Mouse (Mus musculus) CH12.LX (cell line): ENCODE measurements at regions not wholly inside any gene's neighbourhood (a gene's known extent, or its start where the extent isn't known, plus 50 kb on each side); places are given as distances from the start of the nearest gene placed in this dataset.

Source experiments
- DNase-seq: peaks from one replicate; pipeline ENCODE4 v3.0.0-alpha.2; 2013; ENCODE audit errors: extremely low read depth
- H3K27ac ChIP-seq: 2 replicates; pipeline ENCODE4 v1.5.1; 2012; ENCODE audit warnings: low read depth, mild to moderate bottlenecking, control low read depth, moderate library complexity; ENCODE audit not compliant: insufficient read depth
- H3K27me3 ChIP-seq: replicated peaks from 2 replicates; pipeline ENCODE3; 2012; ENCODE audit warnings: inconsistent platforms
- H3K36me3 ChIP-seq, 2 experiments: replicated peaks in 1 of 2; 2 replicates each; pipeline versions ENCODE3 to v1.6.1; 2012; ENCODE audit warnings: inconsistent platforms in 1 of 2, low read length in 1 of 2, mild to moderate bottlenecking in 1 of 2, mixed read lengths in 1 of 2, moderate library complexity in 1 of 2; ENCODE audit not compliant: control insufficient read depth in 1 of 2, insufficient read depth in 1 of 2
- H3K4me1 ChIP-seq, 2 experiments: 2 replicates each; pipeline ENCODE4 v1.6.1; 2012; ENCODE audit warnings: inconsistent platforms in 1 of 2, moderate library complexity in 1 of 2; ENCODE audit not compliant: insufficient read depth in 2 of 2, control insufficient read depth in 1 of 2
- H3K4me2 ChIP-seq: 2 replicates; pipeline ENCODE4 v1.6.1; 2012; ENCODE audit warnings: low read depth, mild to moderate bottlenecking, control low read depth; ENCODE audit not compliant: poor library complexity, insufficient read depth, severe bottlenecking
- H3K4me3 ChIP-seq, 3 experiments: fragments of 150-350 bp in 1 of 3; sonication (generic) in 1 of 3; replicated peaks in 1 of 3; 2 replicates each; pipeline versions ENCODE3 to v1.5.1; 2011 to 2012; ENCODE audit warnings: low read depth in 2 of 3, low read length in 2 of 3, mild to moderate bottlenecking in 2 of 3, moderate library complexity in 2 of 3, control low read depth in 1 of 3, improper control_type of control experiment in 1 of 3, inconsistent platforms in 1 of 3, mixed read lengths in 1 of 3; ENCODE audit not compliant: poor library complexity in 1 of 3
- H3K79me2 ChIP-seq: replicated peaks from 2 replicates; pipeline ENCODE4 v1.6.1; 2012; ENCODE audit warnings: mild to moderate bottlenecking, moderate library complexity; ENCODE audit not compliant: control insufficient read depth, poor library complexity, insufficient read depth, severe bottlenecking; ENCODE audit errors: extremely low read depth
- H3K9ac ChIP-seq: 2 replicates; pipeline ENCODE4 v1.6.1; 2012; ENCODE audit warnings: low read depth, mild to moderate bottlenecking, control low read depth, moderate library complexity; ENCODE audit not compliant: insufficient read depth
- H3K9me3 ChIP-seq: replicated peaks from 2 replicates; pipeline ENCODE3; 2012; ENCODE audit warnings: low read length, inconsistent platforms, mixed read lengths
- BHLHE40 ChIP-seq: IDR thresholded peaks from 2 replicates; pipeline ENCODE4 v1.6.1; 2011; ENCODE audit warnings: mild to moderate bottlenecking, low read depth, low read length, improper control_type of control experiment
- CTCF ChIP-seq, 2 experiments: IDR thresholded peaks in 1 of 2; conservative IDR thresholded peaks in 1 of 2; 2 replicates each; pipeline ENCODE4 v1.5.1; 2011 to 2012; ENCODE audit warnings: low read depth in 2 of 2, low read length in 2 of 2, improper control_type of control experiment in 1 of 2, inconsistent platforms in 1 of 2, mild to moderate bottlenecking in 1 of 2, moderate library complexity in 1 of 2
- IRF4 ChIP-seq: IDR thresholded peaks from 2 replicates; pipeline ENCODE4 v1.6.1; 2014; ENCODE audit warnings: low read depth, mild to moderate bottlenecking, inconsistent platforms, low read length, improper control_type of control experiment
- JUND ChIP-seq: conservative IDR thresholded peaks from 2 replicates; pipeline ENCODE4 v1.6.1; 2011; ENCODE audit warnings: low read depth, low read length, improper control_type of control experiment
- MAX ChIP-seq: IDR thresholded peaks from 2 replicates; pipeline ENCODE4 v1.6.1; 2011; ENCODE audit warnings: low read length, improper control_type of control experiment
- MEF2A ChIP-seq: IDR thresholded peaks from 2 replicates; pipeline ENCODE4 v1.6.1; 2014; ENCODE audit warnings: low read depth, mild to moderate bottlenecking, inconsistent platforms, low read length, improper control_type of control experiment, borderline replicate concordance
- RAD21 ChIP-seq: IDR thresholded peaks from 2 replicates; pipeline ENCODE4 v1.6.1; 2011; ENCODE audit warnings: low read depth, mild to moderate bottlenecking, low read length, improper control_type of control experiment, moderate library complexity
- RCOR1 ChIP-seq: conservative IDR thresholded peaks from 2 replicates; pipeline ENCODE4 v1.6.1; 2012; ENCODE audit warnings: low read depth, mild to moderate bottlenecking, inconsistent platforms, low read length, improper control_type of control experiment
- SIN3A ChIP-seq: IDR thresholded peaks from 2 replicates; pipeline ENCODE4 v1.6.1; 2012; ENCODE audit warnings: low read length, improper control_type of control experiment, inconsistent platforms
- SMC3 ChIP-seq: IDR thresholded peaks from 2 replicates; pipeline ENCODE4 v1.6.1; 2011; ENCODE audit warnings: low read depth, low read length, improper control_type of control experiment
- UBTF ChIP-seq: IDR thresholded peaks from 2 replicates; pipeline ENCODE4 v1.6.1; 2012; ENCODE audit warnings: low read depth, mild to moderate bottlenecking, inconsistent platforms, low read length, improper control_type of control experiment, moderate library complexity
- ZNF384 ChIP-seq: IDR thresholded peaks from 2 replicates; pipeline ENCODE4 v1.6.1; 2012; ENCODE audit warnings: low read depth, low read length, improper control_type of control experiment, inconsistent platforms
- dilution Hi-C: fragments of 300-500 bp; cut with MboI; formaldehyde crosslinking; loops from 2 replicates; pipeline ENCODE4 v1.14.3; 2020; ENCODE audit warnings: low sequenced_read_pairs; ENCODE audit not compliant: extremely low pct_unique_long_range_greater_than_20kb, extremely low pct_ligation_motif_present
- in situ Hi-C: fragments of 300-500 bp; cut with MboI; formaldehyde crosslinking; loops from 3 replicates; pipeline ENCODE4 v1.14.3; 2019; ENCODE audit warnings: low sequenced_read_pairs, low pct_ligation_motif_present, low pct_unique_long_range_greater_than_20kb, mixed read lengths

DNA sequence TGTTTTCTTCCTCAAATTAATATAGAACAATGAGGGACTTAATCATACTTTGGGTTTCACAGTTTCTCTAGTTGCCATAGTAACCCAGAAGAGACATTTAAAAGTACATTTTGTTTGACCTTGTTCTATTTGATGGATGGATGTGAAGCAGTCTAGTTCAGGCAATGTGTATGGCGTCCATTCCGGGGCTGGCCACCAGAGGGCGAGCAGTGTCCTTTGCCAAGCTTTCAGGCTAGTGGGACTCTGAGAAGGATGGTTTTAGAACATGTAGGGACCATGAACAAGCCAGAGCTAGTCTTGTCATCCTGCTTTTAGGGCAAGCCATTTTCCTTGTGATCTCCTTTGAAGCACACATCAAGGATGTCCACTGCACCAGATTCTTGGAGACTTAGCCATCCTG, 74.8 kb upstream of the Mki67 start:
- H3K79me2 ChIP-seq: no peaks in the 10 kb centered on the region
- H3K9ac ChIP-seq: no peak overlapping the region
- dilution Hi-C loops (no loop called here), in situ Hi-C loops (no loop called here)
- H3K9me3 ChIP-seq: no peaks in the 10 kb centered on the region
- no peak overlapping the region for H3K27ac ChIP-seq
- peaks cover 59% of the 10 kb centered on the region for H3K27me3 ChIP-seq
- DNase-seq: peak; percentile 48
- H3K4me2 ChIP-seq: no peak overlapping the region
- no peaks in the 10 kb centered on the region for H3K36me3 ChIP-seq
- H3K4me1 ChIP-seq: peaks cover 0 to 6% of the 10 kb centered on the region in 2 experiments; a peak in 1 of 4 replicates
- no peak overlapping the region for H3K4me3 ChIP-seq
- TF ChIP-seq RAD21 (peak; percentile 61), CTCF (conservative IDR thresholded peaks at IDR 0.05 in 1 of 2, IDR thresholded peaks at IDR 0.05 in 1 of 2; ENCODE audit: low read depth in 2 of 2, low read length in 2 of 2) (peak; percentile 83 to 94), SMC3 (peak; percentile 49), MEF2A (no peak), SIN3A (no peak), UBTF (no peak), JUND (no peak), MAX (no peak), RCOR1 (no peak)

GRCm38 (mm10) chr7:135791953-135792690, 76.0 kb upstream of the Mki67 start:
- in situ Hi-C loops: no loop called here
- H3K9me3 ChIP-seq: no peaks in the 10 kb centered on the region
- H3K4me1 ChIP-seq: peaks cover 0 to 6% of the 10 kb centered on the region in 2 experiments; a peak in 1 of 4 replicates
- DNase-seq: no peak
- H3K27me3 ChIP-seq: peaks cover 59% of the 10 kb centered on the region
- no peak overlapping the region for H3K27ac ChIP-seq
- TF ChIP-seq CTCF (conservative IDR thresholded peaks at IDR 0.05 in 1 of 2, IDR thresholded peaks at IDR 0.05 in 1 of 2; ENCODE audit: low read depth in 2 of 2, low read length in 2 of 2) (peak in 1 of 2 experiments; percentile 37; a peak in 2 of 4 replicates), BHLHE40 (no peak)
- no peak overlapping the region for H3K4me2 ChIP-seq
- H3K79me2 ChIP-seq: no peaks in the 10 kb centered on the region
- dilution Hi-C loops: no loop called here
- H3K9ac ChIP-seq: no peak overlapping the region
- H3K4me3 ChIP-seq: no peak overlapping the region
- H3K36me3 ChIP-seq: no peaks in the 10 kb centered on the region

DNA sequence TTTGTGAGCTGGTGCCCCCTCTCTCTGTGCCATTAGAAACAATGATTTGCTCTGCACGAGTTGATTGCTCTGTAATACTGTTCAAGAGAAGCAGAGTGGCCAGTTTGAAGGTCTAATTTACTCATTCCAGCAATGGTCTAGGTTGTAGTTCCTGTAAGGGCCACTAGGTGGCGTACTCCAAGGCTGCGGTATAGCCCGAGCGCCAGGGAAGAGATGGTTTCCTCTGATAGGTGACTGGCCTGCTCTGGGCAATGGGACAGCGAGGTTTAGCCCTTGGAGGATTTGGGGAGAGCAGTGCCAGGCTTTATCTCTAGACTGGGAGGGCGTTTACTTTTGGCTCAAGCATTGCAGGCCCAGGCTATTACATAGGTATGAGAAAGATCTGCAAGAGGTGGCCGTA, 76.8 kb upstream of the Mki67 start:
- Histone ChIP-seq H3K4me3 (no peak overlapping the region), H3K79me2 (no peaks in the 10 kb centered on the region), H3K4me2 (no peak overlapping the region), H3K9me3 (no peaks in the 10 kb centered on the region), H3K27me3 (peaks cover 54% of the 10 kb centered on the region), H3K36me3 (no peaks in the 10 kb centered on the region), H3K9ac (no peak overlapping the region), H3K4me1 (peaks cover 0 to 6% of the 10 kb centered on the region in 2 experiments; a peak in 1 of 4 replicates), H3K27ac (no peak overlapping the region)
- dilution Hi-C loops: no loop called here
- peak; percentile 46 for DNase-seq
- TF ChIP-seq CTCF (conservative IDR thresholded peaks at IDR 0.05 in 1 of 2, IDR thresholded peaks at IDR 0.05 in 1 of 2; ENCODE audit: low read depth in 2 of 2, low read length in 2 of 2): peak; percentile 79 to 96
- TF ChIP-seq RAD21: peak; percentile 2; the same call in 1 of the 2 replicates
- no peak for TF ChIP-seq IRF4
- TF ChIP-seq SMC3: 0 out of 2 replicates have a peak, but pooled peaks have one; percentile 6
- TF ChIP-seq ZNF384: no peak
- in situ Hi-C loops: no loop called here
